Mouse (Mus musculus) cerebellum, adult 11 months (tissue): ENCODE measurements at regions not wholly inside any gene's neighbourhood (a gene's known extent, or its start where the extent isn't known, plus 50 kb on each side); places are given as distances from the start of the nearest gene placed in this dataset.
A peak's percentile ranks its signal among the peaks of the same experiment; 100 is the strongest.

Experiments
- DNase-seq: peaks from one replicate; pipeline ENCODE4 v3.0.0; 2022

GRCm38 (mm10) chr9:32006350-32006749 lies 93.1 kb upstream of the Barx2 start:
- peak; percentile 75 for DNase-seq

DNA sequence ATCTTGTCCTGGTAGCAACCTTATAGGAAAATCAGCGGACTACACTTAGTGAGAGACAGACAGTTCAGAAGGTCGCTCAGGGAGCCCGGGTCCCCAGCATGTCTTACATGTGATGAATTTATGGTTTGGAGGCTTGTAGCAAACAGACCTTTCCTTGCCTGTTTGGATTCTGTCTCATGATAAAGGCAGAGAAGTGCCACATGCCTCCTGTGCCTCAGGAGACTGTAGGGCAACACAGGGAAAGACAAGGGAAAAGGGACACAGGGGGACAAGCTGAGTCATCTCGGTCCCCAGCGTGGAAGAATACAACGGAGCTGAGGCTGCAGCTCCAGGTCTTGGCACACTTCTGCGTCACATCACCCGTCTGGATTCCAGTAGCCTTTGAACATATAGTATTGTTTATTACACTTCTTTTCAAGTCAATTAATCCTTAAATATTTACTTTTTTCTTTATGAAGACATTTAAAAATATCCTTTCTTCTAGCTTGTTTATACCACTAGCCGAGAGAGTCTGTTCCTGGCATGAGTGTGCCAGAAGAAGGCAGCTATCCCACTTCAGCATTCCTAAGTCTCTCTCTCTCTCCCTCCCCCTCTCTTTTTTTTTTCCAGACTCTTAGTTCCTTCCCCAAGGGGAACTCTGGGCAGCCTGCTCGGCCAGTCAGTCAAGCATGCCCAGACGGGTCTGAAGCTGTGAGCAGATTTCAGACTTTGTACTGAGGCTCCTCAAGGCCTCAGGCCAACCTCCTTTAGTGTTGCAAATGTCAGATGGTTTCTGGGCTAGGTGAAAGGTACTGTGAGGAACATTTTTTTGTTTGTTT lies 97.9 kb upstream of the Barx2 start:
- no peak for DNase-seq

- DNase-seq = no peak
These were observed 99.7 kb upstream of the Arhgap32 start for GRCm38 (mm10) chr9:32016286-32016685.

DNA sequence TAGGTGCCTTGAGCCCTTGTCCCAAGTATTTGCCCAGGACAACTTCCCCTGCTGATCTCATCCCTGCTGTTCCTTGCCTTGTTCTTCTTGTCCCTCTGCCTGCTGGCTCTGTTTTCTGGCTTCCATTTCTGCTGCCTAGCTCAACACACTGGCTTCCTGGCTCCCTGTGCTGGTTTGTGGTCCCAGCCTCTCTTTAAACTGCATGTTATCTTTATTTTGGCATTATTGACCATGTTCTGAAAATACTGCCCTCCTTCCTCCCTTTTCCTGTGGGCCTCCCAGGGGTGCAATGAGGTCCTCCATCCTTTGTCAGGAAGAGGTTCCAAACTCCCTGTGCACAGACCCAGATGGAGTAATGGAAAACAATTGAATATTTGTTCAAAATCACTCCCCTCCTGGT lies 97.9 kb upstream of the Arhgap32 start:
- no peak for DNase-seq

- no peak for DNase-seq
These were observed 96.2 kb upstream of the Arhgap32 start for GRCm38 (mm10) chr9:32019786-32020185.

DNA sequence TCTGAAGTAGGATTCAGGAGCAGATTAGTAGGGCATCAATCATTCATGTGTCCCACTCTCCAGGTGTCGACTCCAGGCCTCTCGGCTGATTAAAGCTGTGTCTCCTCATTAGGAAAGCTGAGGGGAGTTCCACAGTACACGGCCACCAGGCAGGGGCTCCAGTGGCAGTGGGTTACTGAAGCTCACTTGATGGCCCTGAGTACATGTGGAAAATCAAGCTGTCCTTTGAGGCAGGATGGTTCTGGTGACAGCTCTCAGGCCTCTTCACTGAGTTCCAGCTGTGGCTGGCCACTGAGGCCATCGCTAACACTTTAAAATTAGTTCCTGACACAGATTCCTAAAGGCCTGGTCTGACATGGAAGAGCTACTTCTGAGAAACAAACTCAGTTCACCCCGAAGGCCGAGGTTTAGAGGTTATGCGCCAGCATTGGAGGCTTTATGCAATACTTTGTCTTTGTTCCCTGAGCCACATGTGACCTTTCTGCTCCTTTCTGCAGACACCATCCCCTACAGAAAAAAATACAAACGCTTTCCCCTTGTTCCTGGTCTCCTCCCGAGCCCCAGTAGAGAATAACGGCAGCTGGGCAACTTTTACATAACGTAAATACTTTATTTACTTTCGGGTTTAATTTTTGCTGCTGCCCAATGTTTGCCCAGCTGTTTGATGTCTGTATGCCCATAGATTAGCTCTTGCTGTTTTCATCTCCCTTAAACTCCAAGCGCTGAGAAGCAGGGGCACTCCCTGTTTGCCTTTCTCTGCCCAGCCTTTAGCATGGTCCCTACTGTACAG lies 94.8 kb upstream of the Arhgap32 start:
- DNase-seq = no peak

- DNase-seq = no peak
These were observed 94.2 kb upstream of the Arhgap32 start for GRCm38 (mm10) chr9:32021755-32022154.

- DNase-seq = no peak
These were observed 92.9 kb upstream of the Arhgap32 start for GRCm38 (mm10) chr9:32022996-32023395.

- no peak for DNase-seq
These were observed 91.2 kb upstream of the Arhgap32 start for GRCm38 (mm10) chr9:32024767-32025166.

DNA sequence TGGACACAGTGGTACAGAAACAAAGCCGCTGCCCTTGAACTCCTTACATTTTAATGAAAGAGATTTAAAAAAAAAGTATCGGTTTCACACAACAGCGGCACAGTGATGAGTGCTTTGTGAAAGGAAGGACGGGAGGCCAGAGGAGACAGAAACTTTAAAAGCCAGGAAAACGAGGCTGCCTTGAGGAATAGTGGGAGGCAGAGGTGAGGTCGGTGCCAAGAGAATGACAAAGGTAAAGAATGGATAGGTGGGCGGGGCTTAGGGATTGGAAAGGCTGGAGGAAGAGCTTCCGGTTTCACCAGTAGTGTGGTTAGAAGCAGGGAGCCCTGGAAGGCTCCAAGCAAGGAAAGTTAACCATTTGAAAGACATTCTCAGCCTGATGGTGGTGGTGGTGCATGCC lies 88.0 kb upstream of the Arhgap32 start:
- DNase-seq = no peak

GRCm38 (mm10) chr9:32029001-32029400 lies 86.9 kb upstream of the Arhgap32 start:
- no peak for DNase-seq

DNA sequence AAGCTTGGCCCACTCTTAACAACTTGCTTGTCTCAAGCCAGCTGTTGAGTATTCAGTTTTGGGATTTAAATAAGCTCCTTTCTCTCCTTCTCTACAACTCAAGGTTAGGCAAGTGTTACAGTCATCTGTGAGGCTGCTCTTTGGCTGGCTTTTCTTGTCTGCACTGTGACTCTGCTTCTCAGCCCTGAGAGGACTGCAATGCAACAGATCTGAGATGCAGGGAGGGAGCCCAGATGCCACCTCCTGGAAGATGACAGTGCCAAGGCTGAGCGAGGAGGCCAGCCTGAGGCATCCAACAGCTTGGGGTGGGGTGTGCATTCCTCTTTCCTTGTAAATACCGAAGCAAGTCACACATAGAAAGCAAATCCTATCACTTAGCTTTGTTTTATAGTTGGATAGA lies 86.2 kb upstream of the Arhgap32 start:
- DNase-seq = no peak

DNA sequence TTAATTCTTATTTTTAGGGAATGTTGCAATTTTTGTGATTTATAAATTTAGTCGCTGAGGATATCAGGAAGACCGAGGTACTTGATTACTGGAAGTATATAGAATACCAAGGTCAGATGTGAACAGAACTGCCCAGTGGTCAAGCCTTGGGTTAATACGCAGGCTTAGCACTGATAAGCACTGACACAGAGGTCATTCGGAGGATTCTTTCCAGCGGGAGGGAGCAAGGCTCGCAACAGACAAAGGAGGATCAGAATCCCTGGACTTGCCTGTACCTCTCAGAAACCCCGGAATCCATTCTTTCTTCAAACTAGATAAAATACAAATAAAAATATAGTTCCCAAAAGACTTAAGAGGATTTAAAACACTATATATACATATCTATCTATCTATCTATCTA lies 85.7 kb upstream of the Arhgap32 start:
- DNase-seq = no peak

DNA sequence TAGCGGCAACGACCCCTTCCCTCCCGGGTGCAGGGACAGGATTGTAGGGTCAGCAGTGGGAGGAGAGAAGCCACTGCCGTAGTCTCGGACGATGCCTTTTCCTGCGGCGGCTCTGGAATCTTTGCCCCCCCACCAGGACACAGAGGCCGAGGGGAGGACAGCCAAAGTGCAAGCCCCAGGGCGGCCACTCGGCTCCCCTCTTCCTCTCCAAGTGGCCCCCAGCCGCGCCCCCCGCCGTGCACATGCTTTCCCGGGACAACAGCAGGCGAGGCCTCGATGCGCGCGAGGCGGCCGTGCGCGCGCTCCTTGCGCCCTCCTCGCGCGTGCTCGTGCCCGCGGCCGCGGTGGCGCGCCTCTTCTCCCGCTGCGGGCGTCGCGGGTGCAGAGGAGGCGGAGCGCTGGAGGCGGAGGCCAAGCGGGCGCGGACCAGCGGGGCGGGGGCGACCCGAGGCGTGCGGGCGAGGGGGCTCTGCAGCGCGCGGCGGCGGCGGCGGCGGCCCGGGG lies 83.9 kb upstream of the Arhgap32 start:
- DNase-seq = peak; percentile 55

DNA sequence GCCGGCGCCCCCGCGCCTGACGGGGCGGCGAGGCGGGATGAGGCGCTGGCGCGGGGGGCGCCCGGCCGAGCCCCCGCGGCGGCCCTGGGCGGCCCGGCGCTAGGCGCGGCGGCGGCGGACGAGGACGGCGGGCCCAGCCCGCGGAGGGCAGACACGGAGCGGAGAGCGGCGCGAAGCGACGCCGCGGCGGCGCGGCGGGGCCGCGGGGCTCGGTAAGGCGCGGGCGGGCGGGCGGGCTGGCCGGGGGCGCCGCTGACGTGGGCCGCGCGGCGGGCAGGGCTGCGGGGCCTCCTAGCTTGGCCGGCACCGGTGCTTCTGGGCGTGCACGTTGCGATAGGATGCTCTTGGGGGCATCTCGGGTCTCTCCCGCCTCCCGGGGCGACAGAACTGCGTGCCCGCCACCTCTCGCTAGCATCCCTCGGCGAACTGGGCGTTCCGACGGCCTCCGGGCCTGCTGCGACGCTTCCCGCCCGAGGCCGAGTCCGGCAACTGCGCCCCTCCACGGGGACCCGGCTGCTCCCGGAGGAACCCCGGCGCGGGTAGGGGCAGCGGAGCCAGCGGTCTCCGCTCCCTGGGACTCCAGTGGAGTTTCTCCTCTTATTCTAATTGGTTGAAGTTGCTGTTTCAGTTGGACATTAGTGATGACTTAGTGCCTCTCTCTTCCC lies 83.3 kb upstream of the Arhgap32 start:
- no peak for DNase-seq

GRCm38 (mm10) chr9:32033937-32034336 lies 82.0 kb upstream of the Arhgap32 start:
- no peak for DNase-seq

- no peak for DNase-seq
These were observed 75.9 kb upstream of the Arhgap32 start for GRCm38 (mm10) chr9:32039999-32040398.

- DNase-seq = no peak
These were observed 72.6 kb upstream of the Arhgap32 start for GRCm38 (mm10) chr9:32043344-32043743.

DNA sequence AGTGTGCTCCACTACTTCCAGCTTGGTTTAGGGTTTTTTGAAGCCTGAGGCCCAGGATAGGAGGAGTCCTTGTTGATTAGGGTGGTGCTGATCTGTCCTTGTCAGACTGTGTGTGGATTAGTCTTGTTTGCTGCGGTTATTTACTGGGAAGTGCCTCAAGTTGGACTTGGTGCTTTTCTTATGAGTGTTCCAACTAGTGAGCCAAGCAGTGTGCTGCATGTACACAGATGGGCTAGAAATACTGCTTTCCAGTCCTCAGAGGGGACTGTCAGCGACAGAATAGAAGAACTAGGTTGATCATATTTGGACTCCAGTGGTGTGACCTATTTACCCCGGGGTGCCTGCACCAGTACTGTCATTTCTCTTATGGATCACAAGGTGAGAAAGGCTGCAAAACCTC lies 69.1 kb upstream of the Arhgap32 start:
- no peak for DNase-seq

- no peak for DNase-seq
These were observed 67.0 kb upstream of the Arhgap32 start for GRCm38 (mm10) chr9:32048941-32049340.

GRCm38 (mm10) chr9:32049546-32049945 lies 66.4 kb upstream of the Arhgap32 start:
- no peak for DNase-seq

GRCm38 (mm10) chr9:32053886-32054615 lies 61.9 kb upstream of the Arhgap32 start:
- no peak for DNase-seq
